Comparison of ENCODE assay signal across 17 mouse cellular contexts in genomic region chrX:134588261-134588660, GRCm38 (mm10).
"Had no signal": no experiment of that assay in that cellular context is flagged by ENCODE, and none has a peak within 500 bp of the region (broad histone marks: within the 10 kb centered on the region; RNA-seq: fewer than 3 reads in every experiment).

No protein-coding gene starts in this region.

- ATAC-seq: liver, embryonic 12.5 days; midbrain, embryonic 13.5 days; midbrain, embryonic 16.5 days had no signal

- H3K4me1 ChIP-seq: limb, embryonic 12.5 days; limb, embryonic 15.5 days had no signal

- H3K27ac ChIP-seq: kidney, postnatal 0 days; limb, embryonic 12.5 days; limb, embryonic 15.5 days; liver, embryonic 12.5 days; midbrain, embryonic 13.5 days; stomach, postnatal 0 days had no signal

- H3K9me3 ChIP-seq: limb, embryonic 12.5 days; limb, embryonic 15.5 days; liver, embryonic 12.5 days; midbrain, embryonic 13.5 days had no signal

- H3K27me3 ChIP-seq: limb, embryonic 15.5 days; liver, embryonic 12.5 days; midbrain, embryonic 13.5 days had no signal

- DNase-seq: kidney, adult 9 months; kidney, postnatal 25 days; left cerebral cortex, postnatal 4 days; lung, adult 2 months; lung, postnatal 14 days; lung, postnatal 4 days; right cerebral cortex, postnatal 4 days; thymus, adult 2 months; thymus, postnatal 14 days; thymus, postnatal 4 days had no signal

- H3K9ac ChIP-seq: limb, embryonic 12.5 days; limb, embryonic 15.5 days; liver, embryonic 12.5 days; midbrain, embryonic 13.5 days had no signal

- H3K4me2 ChIP-seq: limb, embryonic 12.5 days; limb, embryonic 15.5 days; midbrain, embryonic 13.5 days had no signal

- H3K4me3 ChIP-seq: limb, embryonic 12.5 days; limb, embryonic 15.5 days; midbrain, embryonic 13.5 days had no signal
